Mouse (Mus musculus): Measurements from ENCODE around the gene Tomm34. TPM values are rescaled to one million over a fixed set of nuclear protein-coding genes. Genes with fewer than 3 reads are reported as not detected.
A peak's percentile ranks its signal among the peaks of the same experiment; 100 is the strongest.

The Tomm34 gene
- total and polyA plus RNA-seq, 2 experiments: 6.0 to 13.8 TPM

DNA sequence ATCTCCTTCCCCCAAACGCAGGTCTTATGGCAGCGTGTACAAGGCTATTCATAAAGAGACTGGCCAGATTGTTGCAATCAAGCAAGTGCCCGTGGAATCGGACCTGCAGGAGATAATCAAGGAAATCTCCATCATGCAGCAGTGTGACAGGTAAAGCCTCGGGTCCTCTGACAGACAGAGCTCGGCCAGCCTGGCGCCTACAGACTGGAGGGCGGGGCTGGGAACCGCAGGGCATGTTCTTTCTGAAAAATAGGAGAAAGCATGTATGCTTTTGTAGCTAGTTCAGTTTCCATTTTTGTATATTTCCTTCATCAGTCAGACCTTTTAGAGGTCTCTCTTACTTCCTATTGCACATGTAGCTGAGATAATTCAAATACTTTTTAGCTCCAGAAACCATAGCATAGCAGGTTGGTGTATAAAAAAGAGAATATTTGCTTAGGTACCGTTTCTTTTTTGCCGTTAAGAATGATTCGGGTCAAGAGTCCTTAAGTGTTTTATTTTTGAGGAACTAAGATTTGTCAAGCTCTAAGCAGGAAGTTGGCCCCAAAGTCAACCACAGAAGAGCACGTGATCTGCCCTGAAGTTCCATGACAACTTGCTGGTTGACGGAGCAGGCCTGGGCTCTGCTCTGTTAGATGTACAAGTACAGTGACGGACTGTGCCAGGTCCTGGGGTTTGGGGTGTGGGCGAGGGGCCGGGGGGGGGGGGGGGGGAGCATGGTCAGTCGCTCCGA lies 12.8 kb upstream of the Tomm34 start:
- Histone ChIP-seq H3K27me3 (ENCODE audit: control insufficient read depth, insufficient read depth, low read length) (no peaks in the 10 kb centered on the region), H3K9ac (ENCODE audit: low read depth, low read length) (no peak overlapping the region), H3K4me1 (ENCODE audit: control insufficient read depth, insufficient read depth, low read length) (no peaks in the 10 kb centered on the region), H3K79me2 (ENCODE audit: control insufficient read depth, insufficient read depth, low read length) (no peaks in the 10 kb centered on the region; the same call in 1 of the 2 replicates), H3K4me3 (ENCODE audit: insufficient read depth, low read depth, low read length) (no peak overlapping the region), H3K27ac (replicated peaks; ENCODE audit: insufficient read depth, low read depth, low read length) (no peak overlapping the region), H3K36me3 (ENCODE audit: control insufficient read depth, insufficient read depth, low read length) (peaks cover 49% of the 10 kb centered on the region)
- peak; percentile 51 for DNase-seq (ENCODE audit: extremely low read depth, low read depth, low spot score)
- no peak for TF ChIP-seq CTCF (IDR thresholded peaks at IDR 0.05; ENCODE audit: low read depth, low read length)
- WGBS: 85% methylated on average over 19 of the region's 19 CpGs

DNA sequence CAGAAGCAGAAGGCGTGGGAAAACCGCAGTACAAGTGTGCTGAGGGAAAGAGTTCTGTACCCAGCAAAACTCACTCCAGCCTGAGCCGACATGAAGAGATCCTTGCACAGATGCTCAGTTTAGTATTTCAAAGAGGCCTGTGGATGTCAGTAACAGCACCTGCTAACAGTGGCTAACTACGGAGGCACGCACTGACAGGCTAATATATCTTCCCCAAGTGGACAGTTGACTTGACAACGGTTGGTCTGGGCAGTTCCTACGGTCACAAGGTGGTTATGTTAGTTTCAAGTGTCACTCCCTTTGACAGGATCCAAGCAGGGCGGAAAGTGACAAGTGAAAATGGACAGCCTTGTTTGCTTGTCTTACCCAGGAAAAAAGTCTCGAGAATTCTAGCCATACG lies 11.2 kb upstream of the Tomm34 start:
- H3K27ac ChIP-seq (replicated peaks; ENCODE audit: insufficient read depth, low read depth, low read length): no peak overlapping the region
- no peaks in the 10 kb centered on the region for H3K4me1 ChIP-seq (ENCODE audit: control insufficient read depth, insufficient read depth, low read length)
- whole genome bisulfite sequencing: 94% methylated on average over 10 of the region's 10 CpGs
- H3K4me3 ChIP-seq (ENCODE audit: insufficient read depth, low read depth, low read length): no peak overlapping the region
- no peak for DNase-seq (ENCODE audit: extremely low read depth, low read depth, low spot score)
- peaks cover under 1% of the 10 kb centered on the region; the same call in 1 of the 2 replicates for H3K79me2 ChIP-seq (ENCODE audit: control insufficient read depth, insufficient read depth, low read length)
- no peaks in the 10 kb centered on the region for H3K27me3 ChIP-seq (ENCODE audit: control insufficient read depth, insufficient read depth, low read length)
- H3K36me3 ChIP-seq (ENCODE audit: control insufficient read depth, insufficient read depth, low read length): peaks cover 40% of the 10 kb centered on the region
- no peak for TF ChIP-seq POLR2A (IDR thresholded peaks at IDR 0.05; ENCODE audit: extremely low read depth, insufficient read depth, low read length)
- TF ChIP-seq CTCF (IDR thresholded peaks at IDR 0.05; ENCODE audit: low read depth, low read length): no peak
- H3K9ac ChIP-seq (ENCODE audit: low read depth, low read length): no peak overlapping the region

DNA sequence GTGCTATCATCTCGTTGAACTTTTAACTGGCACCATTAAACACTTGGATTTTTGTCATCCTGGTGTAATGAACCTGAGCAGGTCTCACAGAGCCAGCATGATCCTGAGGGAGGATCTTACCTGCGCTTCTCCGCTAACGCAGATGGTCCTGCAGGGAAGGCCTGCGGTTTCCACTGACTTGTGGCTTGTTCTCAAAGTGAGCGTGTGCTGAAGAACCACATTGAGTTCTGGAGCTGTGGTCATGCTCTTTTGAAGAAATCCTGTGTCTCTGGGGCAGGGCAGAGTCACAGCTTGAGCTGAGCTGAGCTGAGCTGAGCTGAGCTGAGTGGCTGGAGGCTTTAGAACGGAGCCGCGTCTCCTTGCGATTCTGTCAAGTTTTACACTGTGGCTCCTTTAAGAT lies 10.6 kb upstream of the Tomm34 start:
- TF ChIP-seq CTCF (IDR thresholded peaks at IDR 0.05; ENCODE audit: low read depth, low read length): no peak
- no peak for TF ChIP-seq POLR2A (IDR thresholded peaks at IDR 0.05; ENCODE audit: extremely low read depth, insufficient read depth, low read length)
- no peak for DNase-seq (ENCODE audit: extremely low read depth, low read depth, low spot score)
- H3K27me3 ChIP-seq (ENCODE audit: control insufficient read depth, insufficient read depth, low read length): no peaks in the 10 kb centered on the region
- no peaks in the 10 kb centered on the region for H3K4me1 ChIP-seq (ENCODE audit: control insufficient read depth, insufficient read depth, low read length)
- H3K36me3 ChIP-seq (ENCODE audit: control insufficient read depth, insufficient read depth, low read length): peaks cover 36% of the 10 kb centered on the region
- H3K27ac ChIP-seq (replicated peaks; ENCODE audit: insufficient read depth, low read depth, low read length): no peak overlapping the region
- peaks cover 4% of the 10 kb centered on the region; the same call in 1 of the 2 replicates for H3K79me2 ChIP-seq (ENCODE audit: control insufficient read depth, insufficient read depth, low read length)
- no peak overlapping the region for H3K9ac ChIP-seq (ENCODE audit: low read depth, low read length)
- 96% methylated on average over 10 of the region's 10 CpGs for WGBS
- no peak overlapping the region for H3K4me3 ChIP-seq (ENCODE audit: insufficient read depth, low read depth, low read length)

DNA sequence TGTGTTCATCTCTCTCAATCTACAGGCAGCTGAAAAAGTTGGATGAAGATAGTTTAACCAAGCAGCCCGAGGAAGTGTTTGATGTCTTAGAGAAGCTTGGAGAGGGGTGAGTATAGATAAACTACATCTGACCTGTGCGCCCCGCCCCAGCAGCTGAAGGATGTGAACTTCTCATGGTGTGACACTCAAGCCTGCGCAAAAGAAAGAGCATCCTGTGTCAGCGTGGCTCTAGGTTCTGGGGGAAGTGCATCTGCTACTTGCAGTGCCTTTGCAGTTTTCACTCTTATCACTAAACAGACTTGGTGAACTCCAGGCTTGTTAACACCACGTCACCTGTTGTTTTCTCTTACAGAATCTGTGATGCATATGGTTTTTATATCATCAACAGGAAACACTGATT lies 8.5 kb upstream of the Tomm34 start:
- Histone ChIP-seq H3K4me3 (ENCODE audit: insufficient read depth, low read depth, low read length) (no peak overlapping the region), H3K36me3 (ENCODE audit: control insufficient read depth, insufficient read depth, low read length) (peaks cover 30% of the 10 kb centered on the region; the same call in 1 of the 2 replicates), H3K4me1 (ENCODE audit: control insufficient read depth, insufficient read depth, low read length) (peaks cover 6% of the 10 kb centered on the region; the same call in 1 of the 2 replicates), H3K27me3 (ENCODE audit: control insufficient read depth, insufficient read depth, low read length) (no peaks in the 10 kb centered on the region), H3K27ac (replicated peaks; ENCODE audit: insufficient read depth, low read depth, low read length) (no peak overlapping the region), H3K79me2 (ENCODE audit: control insufficient read depth, insufficient read depth, low read length) (peaks cover 13% of the 10 kb centered on the region; the same call in 1 of the 2 replicates), H3K9ac (ENCODE audit: low read depth, low read length) (no peak overlapping the region)
- no peak for DNase-seq (ENCODE audit: extremely low read depth, low read depth, low spot score)
- 81% methylated on average over 6 of the region's 6 CpGs for WGBS
- no peak for TF ChIP-seq POLR2A (IDR thresholded peaks at IDR 0.05; ENCODE audit: extremely low read depth, insufficient read depth, low read length)
- no peak for TF ChIP-seq CTCF (IDR thresholded peaks at IDR 0.05; ENCODE audit: low read depth, low read length)

DNA sequence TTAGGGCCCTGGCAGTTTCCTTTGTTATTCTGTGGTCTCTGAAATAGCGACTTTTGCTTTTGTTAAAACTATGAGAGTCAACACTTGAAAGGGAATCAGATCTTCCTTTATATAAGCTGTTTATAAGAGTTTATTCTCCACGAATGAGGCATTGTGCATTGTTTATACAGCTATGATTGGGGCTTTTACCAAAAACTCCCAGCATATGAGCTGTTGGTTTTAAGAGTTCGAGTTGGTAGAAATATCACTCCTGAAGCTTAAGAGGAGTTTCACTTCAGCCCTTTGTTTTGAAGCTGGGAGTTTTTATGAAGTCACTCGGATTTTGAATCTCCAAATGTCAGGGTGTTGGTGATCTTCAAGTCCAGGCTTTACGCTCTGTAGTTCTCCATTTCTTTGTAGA lies 6.9 kb upstream of the Tomm34 start:
- no peak overlapping the region for H3K9ac ChIP-seq (ENCODE audit: low read depth, low read length)
- TF ChIP-seq CTCF (IDR thresholded peaks at IDR 0.05; ENCODE audit: low read depth, low read length) (no peak), POLR2A (IDR thresholded peaks at IDR 0.05; ENCODE audit: extremely low read depth, insufficient read depth, low read length) (no peak)
- 89% methylated on average over 5 of the region's 5 CpGs for WGBS
- peaks cover 28% of the 10 kb centered on the region; the same call in 1 of the 2 replicates for H3K36me3 ChIP-seq (ENCODE audit: control insufficient read depth, insufficient read depth, low read length)
- H3K4me3 ChIP-seq (ENCODE audit: insufficient read depth, low read depth, low read length): no peak overlapping the region
- H3K27ac ChIP-seq (replicated peaks; ENCODE audit: insufficient read depth, low read depth, low read length): no peak overlapping the region
- H3K4me1 ChIP-seq (ENCODE audit: control insufficient read depth, insufficient read depth, low read length): peaks cover 6% of the 10 kb centered on the region; the same call in 1 of the 2 replicates
- DNase-seq (ENCODE audit: extremely low read depth, low read depth, low spot score): no peak
- peaks cover 13% of the 10 kb centered on the region; the same call in 1 of the 2 replicates for H3K79me2 ChIP-seq (ENCODE audit: control insufficient read depth, insufficient read depth, low read length)
- H3K27me3 ChIP-seq (ENCODE audit: control insufficient read depth, insufficient read depth, low read length): no peaks in the 10 kb centered on the region

DNA sequence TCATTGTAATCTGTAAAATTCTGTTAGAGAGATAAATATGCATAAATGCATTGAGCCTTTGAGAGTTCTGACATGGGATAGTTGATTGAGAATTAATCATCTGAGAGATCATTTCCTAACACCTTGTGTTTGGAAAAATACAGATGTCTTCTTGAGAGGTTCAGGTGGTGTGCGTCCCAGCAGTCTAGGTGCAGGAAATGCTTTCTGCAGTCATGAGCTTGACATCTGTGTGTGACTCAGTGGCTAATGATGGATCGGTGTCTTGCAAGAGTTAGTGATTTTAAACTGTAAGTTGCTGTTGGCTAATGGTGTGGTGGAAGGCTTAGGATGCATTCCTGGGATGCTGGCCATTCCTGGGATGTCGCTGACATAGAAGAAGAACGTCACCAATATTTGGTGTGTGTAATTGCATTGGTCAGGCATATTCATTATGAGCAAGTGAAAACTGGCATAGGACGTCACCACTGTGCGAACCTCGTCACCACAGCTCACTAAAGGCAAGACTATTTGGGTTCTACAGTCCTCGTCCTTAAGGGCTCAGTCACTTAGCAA lies 6.0 kb upstream of the Tomm34 start:
- DNase-seq (ENCODE audit: extremely low read depth, low read depth, low spot score): no peak
- no peak for TF ChIP-seq POLR2A (IDR thresholded peaks at IDR 0.05; ENCODE audit: extremely low read depth, insufficient read depth, low read length)
- no peak for TF ChIP-seq CTCF (IDR thresholded peaks at IDR 0.05; ENCODE audit: low read depth, low read length)
- Histone ChIP-seq H3K36me3 (ENCODE audit: control insufficient read depth, insufficient read depth, low read length) (peaks cover 23% of the 10 kb centered on the region; the same call in 1 of the 2 replicates), H3K4me3 (ENCODE audit: insufficient read depth, low read depth, low read length) (no peak overlapping the region), H3K9ac (ENCODE audit: low read depth, low read length) (no peak overlapping the region), H3K79me2 (ENCODE audit: control insufficient read depth, insufficient read depth, low read length) (peaks cover 13% of the 10 kb centered on the region; the same call in 1 of the 2 replicates), H3K4me1 (ENCODE audit: control insufficient read depth, insufficient read depth, low read length) (peaks cover 6% of the 10 kb centered on the region; the same call in 1 of the 2 replicates), H3K27me3 (ENCODE audit: control insufficient read depth, insufficient read depth, low read length) (no peaks in the 10 kb centered on the region), H3K27ac (replicated peaks; ENCODE audit: insufficient read depth, low read depth, low read length) (no peak overlapping the region)
- WGBS: 93% methylated on average over 8 of the region's 8 CpGs
